Mouse (Mus musculus): ENCODE data around the gene Zfp750.

- TF ChIP-seq CTCF (IDR thresholded peaks at IDR 0.05; ENCODE audit: extremely low read depth, insufficient read depth, low read length) (no peak), POLR2A (IDR thresholded peaks at IDR 0.05; ENCODE audit: extremely low read depth, insufficient read depth, low read length) (no peak)
Measured at GRCm38 (mm10) chr11:121490651-121491050, 28.5 kb downstream of the Zfp750 start.
